Mouse (Mus musculus): Measurements from ENCODE around the gene Wfdc21.

DNA sequence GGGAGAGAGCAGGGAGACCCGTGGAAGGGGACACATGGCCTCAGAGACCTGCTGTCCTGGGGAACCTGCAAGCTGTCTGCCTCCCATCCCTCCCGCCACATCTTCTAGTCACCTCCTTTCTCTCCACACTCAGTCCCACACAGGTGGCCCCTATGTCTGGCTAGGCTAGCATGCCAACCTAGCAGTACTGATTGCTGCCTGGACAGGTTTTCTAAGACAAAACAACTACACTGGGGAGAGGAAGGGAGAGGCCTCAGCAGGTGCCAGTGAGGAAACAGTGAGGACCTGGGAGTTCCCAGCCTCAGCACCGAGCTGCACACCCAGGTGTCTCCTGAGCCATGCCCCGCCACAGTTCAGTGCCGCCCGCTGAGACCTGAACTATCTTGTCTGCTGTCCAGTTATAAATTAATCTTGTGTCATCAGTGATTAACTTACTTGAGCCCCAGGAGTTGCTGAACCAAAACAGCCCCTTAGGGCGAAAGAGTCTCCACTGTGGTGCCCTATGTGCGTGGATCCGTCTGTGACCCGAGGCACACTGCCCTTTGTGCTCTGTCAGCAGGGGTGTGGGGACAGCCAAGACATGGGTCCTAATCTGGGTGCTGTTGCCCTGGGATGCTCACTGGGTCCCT is 50.4 kb downstream of the Wfdc21 start:
- TF ChIP-seq CTCF (conservative IDR thresholded peaks at IDR 0.05; ENCODE audit: low read length) (no peak), NANOG (IDR thresholded peaks at IDR 0.05; ENCODE audit: borderline replicate concordance, low read length) (no peak), POU5F1 (IDR thresholded peaks at IDR 0.05; ENCODE audit: borderline replicate concordance, low read length) (no peak)

All from E14TG2a.4 (cell line).